Mouse (Mus musculus) activated CD4-positive, CD25-positive, alpha-beta regulatory T cell, adult 9 weeks (primary cell): ENCODE measurements around the gene Tmco4. TPM values are rescaled to one million over a fixed set of nuclear protein-coding genes. Genes with fewer than 3 reads are reported as not detected.

Source experiments
- polyA plus RNA-seq: library from polyadenylated mRNA; unstranded; fragments of 100-300 nt; shearing (Covaris generic); gene quantifications from one replicate; pipeline ENCODE4 v1.2.1, GENCODE M21; 2017

Tmco4 gene
- polyA plus RNA-seq = 36.8 TPM

GRCm38 (mm10) chr4:138972827-138973718 is at the start of gene Tmco4:
TSS of gene Tmco4 (plus strand) at chr4:138972888.

GRCm38 (mm10) chr4:138966866-138967265 is 5.8 kb upstream of the Tmco4 start, which contains the start of gene Rnf186:
TSS of gene Rnf186 (plus strand) at chr4:138967112.

GRCm38 (mm10) chr4:139075041-139075711 is 102.5 kb downstream of the Tmco4 start, which contains the start of gene Htr6:
TSS of gene Htr6 (minus strand) at chr4:139075570.

GRCm38 (mm10) chr4:139092356-139093195 is 119.9 kb downstream of the Tmco4 start, which contains the start of gene Nbl1:
TSS of gene Nbl1 (minus strand) at chr4:139092993.

Other genes with a start within 250 kb of the Tmco4 start
- gene Pla2g2c, start 248.1 kb upstream of the Tmco4 start, polyA plus RNA-seq = not detected
- gene Ubxn10, start 235.7 kb upstream of the Tmco4 start, polyA plus RNA-seq = 0.10 TPM
- not detected for gene Pla2g2f, start 215.3 kb upstream of the Tmco4 start, polyA plus RNA-seq
- gene Pla2g2d, start 197.2 kb upstream of the Tmco4 start, polyA plus RNA-seq = 0.90 TPM
- not detected for gene Pla2g5, start 109.4 kb upstream of the Tmco4 start, polyA plus RNA-seq
- not detected for gene Gm13030, start 98.9 kb upstream of the Tmco4 start, polyA plus RNA-seq
- not detected for gene Pla2g2e, start 94.9 kb upstream of the Tmco4 start, polyA plus RNA-seq
- gene Otud3, start 58.9 kb upstream of the Tmco4 start, polyA plus RNA-seq = 0.33 TPM
- gene Rnf186, start 5.8 kb upstream of the Tmco4 start, polyA plus RNA-seq = not detected
- gene Htr6, start 102.7 kb downstream of the Tmco4 start, polyA plus RNA-seq = not detected
- gene Nbl1, start 120.1 kb downstream of the Tmco4 start, polyA plus RNA-seq = 0.71 TPM
- 441 TPM for gene Minos1, start 158.2 kb downstream of the Tmco4 start, polyA plus RNA-seq
- gene Capzb, start 220.0 kb downstream of the Tmco4 start, polyA plus RNA-seq = 751 TPM